ENCODE assay signal across 8 mouse cellular contexts in the genomic region with DNA sequence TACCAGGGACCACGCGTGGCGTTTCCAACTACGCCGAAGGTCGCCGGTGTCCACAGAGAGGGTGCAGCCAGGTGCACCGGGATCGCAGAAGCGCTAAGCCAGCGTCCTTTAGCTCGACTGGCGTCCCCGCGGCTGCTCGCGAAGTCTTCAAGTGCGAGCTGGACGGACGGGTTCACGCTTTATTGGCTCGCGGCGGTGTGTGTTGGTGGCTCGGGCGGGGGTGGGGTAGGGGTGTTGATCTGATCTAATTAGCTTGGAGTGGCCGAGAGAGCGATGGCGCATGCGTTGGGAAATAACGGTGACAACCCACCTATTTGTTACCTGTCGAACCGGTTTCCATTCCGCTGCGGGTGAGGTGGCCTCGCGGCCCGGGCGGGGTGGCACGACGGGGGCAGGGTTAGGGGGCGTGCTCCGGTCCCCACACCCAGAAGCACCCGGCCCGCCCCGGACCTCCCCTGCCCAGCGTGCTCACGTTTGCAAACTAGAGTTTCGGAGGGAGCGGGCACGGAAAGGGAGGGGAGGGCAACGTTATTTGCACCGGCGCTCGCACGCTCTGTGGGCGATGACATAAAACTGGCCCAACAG. TPM values are rescaled to one million over a fixed set of nuclear protein-coding genes. Genes with fewer than 3 reads are reported as not detected.
A peak's percentile ranks its signal among the peaks of the same experiment; 100 is the strongest.
DNase-seq lines count a peak whose midpoint lies in the region; ATAC-seq lines count a peak whose summit lies in the region.

A gene (minus strand): TSS at position 190 of the 585 bp plus-strand sequence.

- no peak for ATAC-seq in forebrain, embryonic 13.5 days
- ATAC-seq in kidney, embryonic 15.5 days (replicated peaks; ENCODE audit: low FRiP score): peak; percentile 52

- H3K9me3 ChIP-seq in forebrain, embryonic 13.5 days (replicated peaks): no peaks in the 10 kb centered on the region
- H3K9me3 ChIP-seq in kidney, embryonic 15.5 days (replicated peaks): no peaks in the 10 kb centered on the region

- 1% methylated on average over 57 of the region's 57 CpGs for WGBS in forebrain, embryonic 13.5 days
- 1% methylated on average over 57 of the region's 57 CpGs for WGBS in kidney, embryonic 15.5 days

- peaks cover 94% of the 10 kb centered on the region for H3K27me3 ChIP-seq in forebrain, embryonic 13.5 days
- peaks cover 87% of the 10 kb centered on the region for H3K27me3 ChIP-seq in kidney, embryonic 15.5 days

- peak; percentile 4 to 22 for DNase-seq in spleen, adult 18-20 months
- no peak for DNase-seq in spleen, postnatal 14 days (ENCODE audit: low spot score in 2 of 2)
- peak; percentile 67 for DNase-seq in lung, postnatal 14 days
- DNase-seq in testis, postnatal 14 days (ENCODE audit: low spot score): peak; percentile 31
- DNase-seq in layer of hippocampus, adult 9-10 months (ENCODE audit: low spot score): no peak
- DNase-seq in cerebellum, adult 11 months: no peak

- peak within 1 kb of the TSS; percentile 35 for H3K4me3 ChIP-seq in forebrain, embryonic 13.5 days
- peak within 1 kb of the TSS; percentile 57 for H3K4me3 ChIP-seq in kidney, embryonic 15.5 days (replicated peaks)

- peak within 1 kb of the TSS; percentile 58 for H3K4me2 ChIP-seq in forebrain, embryonic 13.5 days
- peak within 1 kb of the TSS; percentile 84 for H3K4me2 ChIP-seq in kidney, embryonic 15.5 days

- peak within 1 kb of the TSS; percentile 45; the same call in 1 of the 2 replicates for H3K9ac ChIP-seq in forebrain, embryonic 13.5 days
- peak within 1 kb of the TSS; percentile 45 for H3K9ac ChIP-seq in kidney, embryonic 15.5 days

- no peak within 1 kb of the TSS for H3K27ac ChIP-seq in forebrain, embryonic 13.5 days
- H3K27ac ChIP-seq in kidney, embryonic 15.5 days: peak within 1 kb of the TSS; percentile 96

- no peaks in the 10 kb centered on the region for H3K36me3 ChIP-seq in forebrain, embryonic 13.5 days (ENCODE audit: poor library complexity, severe bottlenecking)
- no peaks in the 10 kb centered on the region for H3K36me3 ChIP-seq in kidney, embryonic 15.5 days

- peaks cover 14% of the 10 kb centered on the region for H3K4me1 ChIP-seq in forebrain, embryonic 13.5 days
- H3K4me1 ChIP-seq in kidney, embryonic 15.5 days: peaks cover 76% of the 10 kb centered on the region

RNA-seq across cellular contexts. Expression of the gene that starts here (rescaled TPM):
- polyA plus RNA-seq in forebrain, embryonic 13.5 days (2015; fragmentation: Nextera tagmentation; extraction: Ambion mirVana): 0.06 TPM in 1 of 2 replicates, not detected in the other
- 11.3 and 12.0 TPM in 2 replicates for polyA plus RNA-seq in kidney, embryonic 15.5 days (2015; fragmentation: Nextera tagmentation; extraction: Ambion mirVana)

Comparison
In these comparisons a context has a peak if more than half of its experiments do, and no peak if none do; other contexts are left out.
1. RNA of the gene that starts here (polyA plus RNA-seq): 11.3 to 12.0 TPM in kidney, embryonic 15.5 days; 0.06 TPM in forebrain, embryonic 13.5 days; every median in the first group is over 10 times any median in the second.
2. DNase-seq: peak in spleen, adult 18-20 months (2 of 2), lung, postnatal 14 days (single experiment) and testis, postnatal 14 days (single experiment); none in spleen, postnatal 14 days (0 of 2), layer of hippocampus, adult 9-10 months (single experiment) and cerebellum, adult 11 months (single experiment).